ENCODE assay signal across 10 mouse cellular contexts in genomic region chr7:127922451-127923275, GRCm38 (mm10). TPM values are rescaled to one million over a fixed set of nuclear protein-coding genes. Genes with fewer than 3 reads are reported as not detected.
A peak's percentile ranks its signal among the peaks of the same experiment; 100 is the strongest.
DNase-seq lines count a peak whose midpoint lies in the region; ATAC-seq lines count a peak whose summit lies in the region.
"Had no signal": no experiment of that assay in that cellular context is flagged by ENCODE, and none has a peak within 500 bp of the region (broad histone marks: within the 10 kb centered on the region; RNA-seq: fewer than 3 reads in every experiment).

No protein-coding gene starts in this region.

- no peak overlapping the region for H3K9ac ChIP-seq in midbrain, embryonic 14.5 days (replicated peaks; ENCODE audit: low read length)
- H3K9ac ChIP-seq: neural tube, embryonic 12.5 days had no signal

- H3K36me3 ChIP-seq in midbrain, embryonic 14.5 days (ENCODE audit: control insufficient read depth, insufficient read depth, low read length): peaks cover 77% of the 10 kb centered on the region

- no peaks in the 10 kb centered on the region for H3K27me3 ChIP-seq in midbrain, embryonic 14.5 days (ENCODE audit: control insufficient read depth, insufficient read depth, low read length)

- WGBS in midbrain, embryonic 14.5 days: 87% methylated on average over 6 of the region's 6 CpGs

- H3K4me2 ChIP-seq in midbrain, embryonic 14.5 days (ENCODE audit: low read length): no peak overlapping the region
- H3K4me2 ChIP-seq: neural tube, embryonic 12.5 days had no signal

- no peak overlapping the region for H3K4me3 ChIP-seq in midbrain, embryonic 14.5 days (replicated peaks; ENCODE audit: low read depth, low read length)
- H3K4me3 ChIP-seq: neural tube, embryonic 12.5 days had no signal

- ATAC-seq in CD4-positive, CD25-positive, alpha-beta regulatory T cell, adult 4 months: peak; percentile 89
- ATAC-seq in inflammation-experienced regulatory T-cells, adult 6 months: peak; percentile 84
- ATAC-seq in midbrain, embryonic 14.5 days (ENCODE audit: low FRiP score, low TSS enrichment): no peak

- H3K27ac ChIP-seq in midbrain, embryonic 14.5 days (replicated peaks; ENCODE audit: low read depth, low read length): no peak overlapping the region
- H3K27ac ChIP-seq: neural tube, embryonic 12.5 days had no signal

- H3K9me3 ChIP-seq in midbrain, embryonic 14.5 days (ENCODE audit: control insufficient read depth, low read length): no peaks in the 10 kb centered on the region
- H3K9me3 ChIP-seq: neural tube, embryonic 12.5 days had no signal

- DNase-seq in layer of hippocampus, adult 18-20 months (ENCODE audit: low spot score in 2 of 2): peak; percentile 47 to 72
- DNase-seq in layer of hippocampus, adult 11-12 months (ENCODE audit: low spot score): no peak
- peak; percentile 73 for DNase-seq in naive thymus-derived CD4-positive, alpha-beta T cell, adult 2 months (ENCODE audit: low read depth)
- no peak for DNase-seq in left cerebral cortex, adult 11 months (ENCODE audit: low spot score)
- no peak for DNase-seq in right cerebral cortex, postnatal 14 days
- no peak for DNase-seq in midbrain, embryonic 14.5 days
- DNase-seq: gastrocnemius, postnatal 36 days had no signal

- H3K4me1 ChIP-seq in midbrain, embryonic 14.5 days (ENCODE audit: control insufficient read depth, insufficient read depth, low read length): no peaks in the 10 kb centered on the region
- H3K4me1 ChIP-seq: neural tube, embryonic 12.5 days had no signal

RNA-seq across cellular contexts. Expression of gene Prss8, which starts 7.2 kb away (rescaled TPM):
- total RNA-seq in layer of hippocampus, adult 18-20 months (2021): under 1 TPM; 0.25 to 0.46 TPM
- polyA plus RNA-seq in CD4-positive, CD25-positive, alpha-beta regulatory T cell, adult 4 months (2017; shearing (Covaris generic)): not detected
- polyA plus RNA-seq in inflammation-experienced regulatory T-cells, adult 6 months (2017; shearing (Covaris generic)): not detected
- polyA plus RNA-seq in midbrain, embryonic 14.5 days (2014; fragmentation: Nextera tagmentation; extraction: Ambion mirVana): 0.28 TPM in 1 of 2 replicates, not detected in the other
- total RNA-seq: gastrocnemius, postnatal 36 days had no signal

RNA-seq across cellular contexts. Expression of gene Kat8, which starts 10.3 kb away (rescaled TPM):
- total RNA-seq in layer of hippocampus, adult 18-20 months (2021): 10 to 100 TPM; 29.8 to 30.9 TPM
- 10 to 100 TPM; 39.8 to 41.9 TPM for polyA plus RNA-seq in CD4-positive, CD25-positive, alpha-beta regulatory T cell, adult 4 months (2017; shearing (Covaris generic))
- 10 to 100 TPM; 18.5 to 41.8 (median 34.5) TPM for polyA plus RNA-seq in inflammation-experienced regulatory T-cells, adult 6 months (2017; shearing (Covaris generic))
- polyA plus RNA-seq in midbrain, embryonic 14.5 days (2014; fragmentation: Nextera tagmentation; extraction: Ambion mirVana): 44.1 and 51.2 TPM in 2 replicates

RNA-seq across cellular contexts. Expression of gene Bckdk, which starts 18.8 kb away (rescaled TPM):
- total RNA-seq in layer of hippocampus, adult 18-20 months (2021): 10 to 100 TPM; 41.4 to 42.4 TPM
- 100 to 1,000 TPM in 1 of 2 experiments, 10 to 100 TPM in 1; 59.0 to 108 TPM for polyA plus RNA-seq in CD4-positive, CD25-positive, alpha-beta regulatory T cell, adult 4 months (2017; shearing (Covaris generic))
- polyA plus RNA-seq in inflammation-experienced regulatory T-cells, adult 6 months (2017; shearing (Covaris generic)): 10 to 100 TPM; 64.4 to 75.5 (median 66.0) TPM
- 66.1 and 77.3 TPM in 2 replicates for polyA plus RNA-seq in midbrain, embryonic 14.5 days (2014; fragmentation: Nextera tagmentation; extraction: Ambion mirVana)

RNA-seq across cellular contexts. Expression of gene Prss36, which starts 23.9 kb away (rescaled TPM):
- total RNA-seq in layer of hippocampus, adult 18-20 months (2021): 10 to 100 TPM; 10.3 to 10.5 TPM
- polyA plus RNA-seq in CD4-positive, CD25-positive, alpha-beta regulatory T cell, adult 4 months (2017; shearing (Covaris generic)): 1 to 10 TPM; 2.5 to 4.3 TPM
- 1 to 10 TPM; 1.5 to 3.7 (median 3.0) TPM for polyA plus RNA-seq in inflammation-experienced regulatory T-cells, adult 6 months (2017; shearing (Covaris generic))
- 10.4 and 12.0 TPM in 2 replicates for polyA plus RNA-seq in midbrain, embryonic 14.5 days (2014; fragmentation: Nextera tagmentation; extraction: Ambion mirVana)

RNA-seq across cellular contexts. Expression of gene Vkorc1, which starts 27.2 kb away (rescaled TPM):
- total RNA-seq in layer of hippocampus, adult 18-20 months (2021): 10 to 100 TPM; 22.9 to 30.8 TPM
- polyA plus RNA-seq in CD4-positive, CD25-positive, alpha-beta regulatory T cell, adult 4 months (2017; shearing (Covaris generic)): 10 to 100 TPM; 43.3 to 58.0 TPM
- 10 to 100 TPM; 22.2 to 56.5 (median 56.1) TPM for polyA plus RNA-seq in inflammation-experienced regulatory T-cells, adult 6 months (2017; shearing (Covaris generic))
- polyA plus RNA-seq in midbrain, embryonic 14.5 days (2014; fragmentation: Nextera tagmentation; extraction: Ambion mirVana): 53.2 and 64.0 TPM in 2 replicates

Comparison
In these comparisons a context has a peak if more than half of its experiments do, and no peak if none do; other contexts are left out.
1. DNase-seq: peak in layer of hippocampus, adult 18-20 months (2 of 2) and naive thymus-derived CD4-positive, alpha-beta T cell, adult 2 months (single experiment); none in layer of hippocampus, adult 11-12 months (single experiment), left cerebral cortex, adult 11 months (single experiment), right cerebral cortex, postnatal 14 days (single experiment) and midbrain, embryonic 14.5 days (single experiment).